Mouse (Mus musculus) thymus, postnatal 36 days (tissue): Measurements from ENCODE around the gene Prrt1.

ENCODE experiments used
- DNase-seq, 2 experiments: peaks; one replicate each; pipeline ENCODE4 v3.0.0; 2022; ENCODE audit warnings: mixed read lengths in 2 of 2

The Prrt1 gene

DNA sequence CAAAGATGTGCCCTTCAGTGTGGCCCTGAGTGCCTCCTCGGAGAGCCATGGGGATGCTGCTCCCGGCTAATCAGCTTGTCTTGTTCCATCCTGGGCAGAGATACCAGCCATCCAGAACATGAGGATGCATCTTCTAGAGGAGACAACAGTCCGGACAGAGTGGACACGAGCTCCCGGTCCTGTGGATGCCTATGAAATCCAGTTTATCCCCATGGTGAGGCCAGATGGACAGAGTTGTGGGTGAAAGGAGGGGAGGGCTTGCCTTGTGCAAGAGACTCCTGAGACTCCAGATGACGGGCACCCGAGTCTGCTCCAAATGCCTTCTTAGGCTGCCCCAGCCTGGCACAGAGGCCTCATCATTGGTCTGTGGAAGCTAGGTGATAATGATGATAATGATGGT, 43.8 kb downstream of the Prrt1 start:
- DNase-seq = no peak

DNA sequence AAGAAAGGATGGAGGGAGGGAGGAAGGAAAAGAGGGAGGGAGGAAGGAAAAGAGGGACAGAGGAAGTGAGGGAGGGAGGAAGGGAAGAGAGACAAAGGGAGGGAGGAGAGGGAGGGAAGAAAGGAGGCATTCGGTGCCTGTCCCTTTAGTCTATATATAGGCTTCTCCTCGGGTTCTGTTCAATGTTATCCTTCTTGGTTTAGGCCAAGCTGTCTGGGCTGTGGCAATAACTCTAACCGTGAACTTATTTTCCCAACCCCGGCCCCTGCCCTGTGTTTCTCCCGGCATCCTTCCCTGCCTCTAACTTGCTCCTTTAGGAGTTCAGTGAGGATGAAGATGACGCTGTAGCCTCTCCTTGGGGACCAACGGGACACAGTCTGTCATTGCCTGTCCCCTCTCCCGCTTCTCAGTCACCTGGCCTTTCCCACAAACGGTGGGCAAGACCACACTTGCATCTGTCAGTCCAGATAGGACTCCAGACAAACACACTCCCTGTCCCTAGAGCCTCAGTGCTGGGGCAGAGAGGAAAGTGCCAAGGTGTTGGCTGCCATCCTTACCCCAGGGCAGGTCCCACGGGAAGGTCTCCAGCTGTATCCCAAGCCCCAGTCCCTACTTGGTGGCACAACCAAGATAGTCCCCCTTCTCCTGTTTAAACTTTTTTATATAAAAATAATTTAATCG, 45.3 kb downstream of the Prrt1 start:
- DNase-seq = no peak

DNA sequence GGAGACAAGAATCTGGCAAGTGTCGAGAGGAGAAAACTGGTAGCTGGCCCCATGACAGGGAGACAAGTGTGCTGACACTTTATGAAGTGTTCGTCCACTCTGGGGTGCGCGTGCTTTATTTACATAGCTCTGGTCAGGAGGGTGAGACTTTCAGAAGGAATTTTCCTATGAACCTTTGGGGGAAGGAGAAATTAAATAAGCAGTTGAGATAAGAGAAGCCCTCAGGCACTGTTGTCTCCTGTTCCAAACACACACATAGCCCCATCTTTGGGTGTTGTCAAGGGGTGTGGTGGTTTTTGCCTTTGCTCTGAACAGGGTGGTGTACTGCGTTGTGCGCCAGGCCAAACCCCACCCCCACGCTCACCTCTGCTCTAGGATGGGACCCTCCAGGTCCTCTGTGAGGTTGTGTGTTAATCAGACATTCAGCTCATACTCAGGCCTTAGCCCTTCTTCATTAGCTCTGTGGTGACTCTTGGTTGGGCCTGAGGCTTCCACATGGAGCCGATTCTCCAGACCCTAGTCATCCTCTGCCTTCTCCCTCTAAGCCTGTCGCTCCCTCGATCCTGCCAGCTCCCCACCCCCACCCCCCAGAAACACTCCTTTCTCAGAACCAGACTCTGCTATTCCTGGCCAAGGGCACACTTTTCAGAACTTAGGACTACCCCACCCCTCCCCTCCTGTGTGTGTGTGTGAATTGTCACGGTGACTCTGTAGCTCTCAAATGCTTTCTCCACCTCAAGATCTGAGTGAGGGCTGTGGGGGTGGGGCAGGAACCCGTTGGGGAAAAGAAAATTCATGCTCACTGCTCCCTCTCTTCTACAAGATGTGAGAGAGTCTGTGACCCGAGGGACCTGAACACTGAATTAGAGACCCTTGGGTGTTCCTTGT, 46.1 kb downstream of the Prrt1 start:
- DNase-seq = no peak

GRCm38 (mm10) chr17:34676093-34676460, 46.7 kb downstream of the Prrt1 start:
- DNase-seq = no peak

DNA sequence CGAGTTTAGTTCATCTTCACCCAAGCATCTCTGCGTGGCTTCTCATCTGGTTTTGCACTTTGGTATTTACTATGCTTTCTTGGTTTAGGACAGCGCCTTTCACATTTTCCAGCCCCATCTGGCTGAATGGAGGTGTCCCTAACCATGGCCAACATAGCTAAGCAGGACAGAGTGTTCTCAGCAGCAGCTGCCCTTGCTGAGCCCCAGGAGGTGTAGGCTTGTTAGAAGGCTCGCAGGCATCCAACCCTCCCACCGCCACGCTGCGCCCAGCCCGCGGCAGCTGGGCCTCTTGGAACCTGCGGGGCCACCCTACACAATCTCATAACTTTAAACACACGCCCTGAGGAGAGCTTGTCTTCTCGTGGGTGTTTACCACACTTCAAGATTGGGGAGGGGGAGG, 47.3 kb downstream of the Prrt1 start:
- DNase-seq = no peak

DNA sequence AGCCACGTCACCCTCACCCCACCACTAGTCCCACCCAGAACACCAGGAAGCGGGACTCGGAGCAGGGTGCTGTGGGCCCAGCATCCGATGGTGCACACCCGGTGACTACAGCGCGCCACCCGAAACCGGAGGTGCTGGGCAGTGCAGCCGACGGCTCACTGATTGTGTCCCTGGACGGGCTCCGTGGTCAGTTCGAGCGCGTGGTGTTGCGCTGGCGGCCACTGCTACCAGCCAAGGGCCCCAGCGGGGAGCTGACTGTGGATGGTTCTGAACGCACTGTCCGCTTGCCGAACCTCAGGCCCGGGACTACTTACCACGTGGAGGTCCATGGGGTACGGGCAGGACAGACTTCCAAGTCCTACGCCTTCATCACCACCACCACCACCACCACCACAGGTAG, 50.9 kb downstream of the Prrt1 start:
- no peak for DNase-seq

GRCm38 (mm10) chr17:34680621-34681020, 51.3 kb downstream of the Prrt1 start:
- no peak for DNase-seq

DNA sequence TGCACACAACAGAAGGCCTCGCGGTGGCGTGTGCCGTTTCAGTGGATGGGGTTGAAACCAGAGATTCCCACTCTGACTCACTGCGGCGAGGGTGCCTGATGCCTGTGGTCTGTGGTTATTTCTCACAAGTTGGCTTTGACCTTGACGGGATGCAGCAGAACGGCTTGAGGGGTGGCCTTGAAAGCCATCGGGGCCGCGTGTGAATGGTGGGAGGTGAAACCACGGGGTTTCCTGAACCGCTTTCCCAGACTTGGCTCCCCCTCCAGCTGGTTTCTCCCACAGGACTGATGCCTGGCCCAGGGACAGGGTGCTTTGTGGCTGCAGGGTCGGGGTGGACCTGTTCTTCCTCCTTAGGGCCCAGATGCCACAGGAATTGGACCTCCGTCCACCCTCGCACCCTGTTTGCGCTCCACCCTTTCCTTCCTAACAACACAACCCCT, 51.8 kb downstream of the Prrt1 start:
- no peak for DNase-seq

- no peak for DNase-seq
Measured at GRCm38 (mm10) chr17:34681881-34682536, 52.7 kb downstream of the Prrt1 start.
